Mouse (Mus musculus): ENCODE measurements around the gene Fbxo28. TPM values are rescaled to one million over a fixed set of nuclear protein-coding genes. Genes with fewer than 3 reads are reported as not detected.

Fbxo28 gene
- polyA plus RNA-seq (2014; fragmentation: Illumina TruSeq; extraction: RNeasy Lipid Tissue Mini Kit (QIAGEN cat#74804); ENCODE audit: low read depth, low replicate concordance) = 41.5 TPM

GRCm38 (mm10) chr1:182340821-182341781 lies at the start of gene Fbxo28:
Gene Fbxo28 (minus strand): TSS chr1:182341629.

GRCm38 (mm10) chr1:182282091-182283075 lies 59.0 kb downstream of the Fbxo28 start, which contains the start of gene Degs1:
Gene Degs1 (minus strand): TSS chr1:182282804.

Other genes with a start within 250 kb of the Fbxo28 start
- gene Srp9, start 216.9 kb downstream of the Fbxo28 start, polyA plus RNA-seq (2014; fragmentation: Illumina TruSeq; extraction: RNeasy Lipid Tissue Mini Kit (QIAGEN cat#74804); ENCODE audit: low read depth, low replicate concordance) = 336 TPM
- gene Vmn1r1, start 177.1 kb downstream of the Fbxo28 start, polyA plus RNA-seq (2014; fragmentation: Illumina TruSeq; extraction: RNeasy Lipid Tissue Mini Kit (QIAGEN cat#74804); ENCODE audit: low read depth, low replicate concordance) = not detected
- 291 TPM for gene Degs1, start 58.8 kb downstream of the Fbxo28 start, polyA plus RNA-seq (2014; fragmentation: Illumina TruSeq; extraction: RNeasy Lipid Tissue Mini Kit (QIAGEN cat#74804); ENCODE audit: low read depth, low replicate concordance)
- gene Trp53bp2, start 67.5 kb upstream of the Fbxo28 start, polyA plus RNA-seq (2014; fragmentation: Illumina TruSeq; extraction: RNeasy Lipid Tissue Mini Kit (QIAGEN cat#74804); ENCODE audit: low read depth, low replicate concordance) = 7.8 TPM
- 76.3 TPM for gene Capn2, start 176.0 kb upstream of the Fbxo28 start, polyA plus RNA-seq (2014; fragmentation: Illumina TruSeq; extraction: RNeasy Lipid Tissue Mini Kit (QIAGEN cat#74804); ENCODE audit: low read depth, low replicate concordance)
- not detected for gene Capn8, start 223.4 kb upstream of the Fbxo28 start, polyA plus RNA-seq (2014; fragmentation: Illumina TruSeq; extraction: RNeasy Lipid Tissue Mini Kit (QIAGEN cat#74804); ENCODE audit: low read depth, low replicate concordance)